Mouse (Mus musculus): ENCODE measurements at regions not wholly inside any gene's neighbourhood (a gene's known extent, or its start where the extent isn't known, plus 50 kb on each side); places are given as distances from the start of the nearest gene placed in this dataset.

GRCm38 (mm10) chr1:194107271-194107938, 510.6 kb upstream of the Plxna2 start:
- no peaks in the 10 kb centered on the region for H3K4me1 ChIP-seq (ENCODE audit: control insufficient read depth, insufficient read depth, low read length)
- no peak overlapping the region for H3K27ac ChIP-seq (ENCODE audit: insufficient read depth, low read depth, low read length)
- TF ChIP-seq CTCF (IDR thresholded peaks at IDR 0.05; ENCODE audit: low read depth, low read length) (no peak), POLR2A (IDR thresholded peaks at IDR 0.05; ENCODE audit: borderline replicate concordance, low read depth, low read length) (no peak)
- no peak overlapping the region for H3K4me3 ChIP-seq (ENCODE audit: insufficient read depth, low read length)

GRCm38 (mm10) chr1:194089918-194090548, 528.0 kb upstream of the Plxna2 start:
- Histone ChIP-seq H3K27ac (ENCODE audit: insufficient read depth, low read depth, low read length) (no peak overlapping the region), H3K4me1 (ENCODE audit: control insufficient read depth, insufficient read depth, low read length) (no peaks in the 10 kb centered on the region), H3K4me3 (ENCODE audit: insufficient read depth, low read length) (no peak overlapping the region)
- TF ChIP-seq CTCF (IDR thresholded peaks at IDR 0.05; ENCODE audit: low read depth, low read length): no peak
- TF ChIP-seq POLR2A (IDR thresholded peaks at IDR 0.05; ENCODE audit: borderline replicate concordance, low read depth, low read length): no peak

DNA sequence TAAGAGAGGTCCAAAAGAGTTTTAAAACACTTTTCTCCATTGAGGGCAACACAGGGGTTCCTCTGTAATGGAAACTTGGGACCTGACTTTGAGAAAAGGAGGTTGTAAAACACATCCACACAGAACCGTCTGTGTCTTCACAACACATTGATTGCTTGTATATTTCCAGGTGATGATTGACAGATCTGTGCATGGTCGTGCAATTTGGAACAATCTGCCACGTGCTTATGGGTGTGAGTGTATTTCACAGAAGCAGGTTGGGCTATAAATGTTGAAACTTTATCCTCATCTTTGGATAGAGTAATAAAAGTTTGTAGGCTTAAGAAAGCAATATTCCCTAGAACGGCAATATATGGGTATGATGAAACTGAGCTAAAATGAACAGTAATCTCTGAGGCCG, 559.5 kb upstream of the Plxna2 start:
- Histone ChIP-seq H3K4me1 (ENCODE audit: control insufficient read depth, insufficient read depth, low read length) (no peaks in the 10 kb centered on the region), H3K4me3 (ENCODE audit: insufficient read depth, low read length) (no peak overlapping the region), H3K27ac (ENCODE audit: insufficient read depth, low read depth, low read length) (no peak overlapping the region)
- TF ChIP-seq CTCF (IDR thresholded peaks at IDR 0.05; ENCODE audit: low read depth, low read length) (no peak), POLR2A (IDR thresholded peaks at IDR 0.05; ENCODE audit: borderline replicate concordance, low read depth, low read length) (no peak)

DNA sequence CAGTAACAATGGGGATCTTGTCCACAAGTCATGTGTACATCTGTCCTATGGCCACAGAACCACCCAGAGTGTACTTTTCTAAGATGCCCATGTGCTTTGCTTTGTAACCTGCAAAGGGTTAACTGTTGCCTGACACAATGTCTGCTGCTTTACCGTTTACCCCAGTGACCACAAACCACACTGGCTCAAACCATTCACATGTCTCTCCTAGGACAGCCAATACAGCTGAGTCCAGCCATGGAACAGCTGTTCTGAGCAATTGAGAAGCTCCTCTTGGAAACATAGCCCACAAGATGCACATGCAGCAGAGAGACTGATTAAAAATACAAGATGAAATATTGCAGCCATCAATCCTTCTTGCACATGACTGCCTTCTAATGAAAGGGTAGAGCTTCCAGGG, 561.5 kb upstream of the Plxna2 start:
- Histone ChIP-seq H3K27ac (ENCODE audit: insufficient read depth, low read depth, low read length) (no peak overlapping the region), H3K4me3 (ENCODE audit: insufficient read depth, low read length) (no peak overlapping the region), H3K4me1 (ENCODE audit: control insufficient read depth, insufficient read depth, low read length) (no peaks in the 10 kb centered on the region)
- no peak for TF ChIP-seq POLR2A (IDR thresholded peaks at IDR 0.05; ENCODE audit: borderline replicate concordance, low read depth, low read length)
- no peak for TF ChIP-seq CTCF (IDR thresholded peaks at IDR 0.05; ENCODE audit: low read depth, low read length)

DNA sequence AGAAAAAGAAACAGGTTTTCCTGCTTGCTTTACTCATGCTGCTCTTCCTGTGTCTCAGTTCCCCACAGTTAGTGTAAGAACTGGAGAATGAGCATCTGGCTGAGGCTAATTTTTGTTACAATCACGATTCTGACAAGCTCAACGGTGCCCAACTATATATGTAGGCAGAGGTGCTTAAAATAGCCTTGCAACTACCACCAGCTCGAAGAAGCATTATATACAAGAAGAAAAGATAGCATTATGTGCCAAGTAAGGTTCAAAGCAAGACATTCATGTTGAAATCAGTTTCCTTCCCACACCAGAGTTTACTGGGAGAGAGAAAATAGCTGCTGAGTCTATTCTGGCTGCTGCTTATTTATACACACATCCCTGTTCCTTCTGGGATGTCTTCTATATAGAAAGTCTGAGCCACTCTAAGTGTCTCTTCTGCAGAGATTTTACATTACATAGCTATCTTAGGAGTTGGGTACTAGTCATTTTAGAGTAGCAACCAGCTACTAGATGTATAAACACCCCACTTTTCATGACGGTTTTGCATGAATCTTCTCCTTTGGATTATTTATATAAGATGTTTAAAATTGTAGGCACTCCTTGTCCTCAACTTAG, 568.2 kb upstream of the Plxna2 start:
- Histone ChIP-seq H3K27ac (ENCODE audit: insufficient read depth, low read depth, low read length) (no peak overlapping the region), H3K4me1 (ENCODE audit: control insufficient read depth, insufficient read depth, low read length) (no peaks in the 10 kb centered on the region), H3K4me3 (ENCODE audit: insufficient read depth, low read length) (no peak overlapping the region)
- TF ChIP-seq POLR2A (IDR thresholded peaks at IDR 0.05; ENCODE audit: borderline replicate concordance, low read depth, low read length) (no peak), CTCF (IDR thresholded peaks at IDR 0.05; ENCODE audit: low read depth, low read length) (no peak)

DNA sequence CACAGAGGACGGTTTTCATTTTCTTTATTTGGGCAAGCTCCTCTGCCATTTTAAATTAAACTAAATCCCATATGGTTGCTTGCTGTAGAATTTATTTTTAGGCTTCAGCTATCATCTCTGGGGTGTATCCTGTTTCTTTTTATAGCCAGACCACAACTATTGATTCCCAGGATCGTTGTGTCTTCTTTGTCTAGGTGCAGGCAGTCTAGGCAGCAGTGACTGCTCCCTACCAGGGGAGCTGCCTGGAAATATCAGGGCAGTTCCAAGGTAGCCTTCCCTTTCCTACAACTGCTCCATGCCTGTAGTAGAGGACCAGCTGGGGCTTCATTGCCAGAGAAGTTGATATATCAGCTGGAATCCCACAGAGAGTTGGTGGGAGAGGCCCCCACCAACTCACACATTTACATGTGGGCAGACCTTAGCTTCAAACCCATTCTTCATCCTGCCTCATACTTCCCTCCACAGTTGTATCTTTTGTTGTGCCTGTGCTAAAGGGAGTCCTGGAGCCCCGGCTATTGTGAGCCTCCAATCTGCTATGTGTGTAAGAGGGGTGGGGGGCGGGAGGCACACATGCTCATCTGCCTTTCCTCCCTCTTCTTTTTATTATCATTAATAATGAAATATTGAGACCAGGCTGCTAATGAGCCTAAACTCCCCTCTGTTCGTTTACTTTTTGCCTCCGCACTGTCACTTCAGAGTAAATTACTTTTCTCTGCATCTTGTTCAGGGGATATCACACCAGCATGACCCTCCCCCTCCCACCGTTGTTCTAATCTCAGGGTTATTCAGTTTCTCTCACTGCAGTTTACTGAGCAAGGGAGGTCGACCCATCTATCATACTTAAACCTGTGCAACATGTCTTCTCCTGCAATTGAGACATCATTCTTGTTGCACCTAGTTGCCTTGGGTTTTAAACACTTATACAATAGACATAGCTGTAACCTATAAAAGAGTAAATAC, 576.3 kb upstream of the Plxna2 start:
- no peak overlapping the region for H3K4me3 ChIP-seq (ENCODE audit: insufficient read depth, low read length)
- H3K4me1 ChIP-seq (ENCODE audit: control insufficient read depth, insufficient read depth, low read length): no peaks in the 10 kb centered on the region
- TF ChIP-seq CTCF (IDR thresholded peaks at IDR 0.05; ENCODE audit: low read depth, low read length) (no peak), POLR2A (IDR thresholded peaks at IDR 0.05; ENCODE audit: borderline replicate concordance, low read depth, low read length) (no peak)
- no peak overlapping the region for H3K27ac ChIP-seq (ENCODE audit: insufficient read depth, low read depth, low read length)

DNA sequence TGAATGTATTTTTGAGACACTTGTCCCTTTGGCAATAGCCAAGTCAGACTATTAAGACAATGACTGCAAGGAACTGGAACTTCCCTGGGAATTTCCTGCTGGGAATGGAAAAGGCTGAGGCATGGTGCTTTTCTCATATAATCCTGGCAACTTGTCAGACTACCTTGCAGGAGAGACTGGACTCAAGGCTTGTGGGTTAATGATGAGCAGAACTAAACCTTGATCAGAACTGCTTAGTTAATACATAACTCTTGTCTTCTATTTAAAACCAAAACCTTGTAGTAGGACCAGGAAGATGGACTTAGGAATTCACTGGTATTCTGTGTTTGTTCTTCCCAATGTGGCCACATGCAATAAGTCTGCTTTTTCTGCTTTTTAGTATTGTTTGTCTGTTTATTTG, 579.3 kb upstream of the Plxna2 start:
- Histone ChIP-seq H3K27ac (ENCODE audit: insufficient read depth, low read depth, low read length) (no peak overlapping the region), H3K4me1 (ENCODE audit: control insufficient read depth, insufficient read depth, low read length) (no peaks in the 10 kb centered on the region), H3K4me3 (ENCODE audit: insufficient read depth, low read length) (no peak overlapping the region)
- TF ChIP-seq POLR2A (IDR thresholded peaks at IDR 0.05; ENCODE audit: borderline replicate concordance, low read depth, low read length) (no peak), CTCF (IDR thresholded peaks at IDR 0.05; ENCODE audit: low read depth, low read length) (no peak)

- Histone ChIP-seq H3K4me1 (ENCODE audit: control insufficient read depth, insufficient read depth, low read length) (no peaks in the 10 kb centered on the region), H3K27ac (ENCODE audit: insufficient read depth, low read depth, low read length) (no peak overlapping the region), H3K4me3 (ENCODE audit: insufficient read depth, low read length) (no peak overlapping the region)
- TF ChIP-seq CTCF (IDR thresholded peaks at IDR 0.05; ENCODE audit: low read depth, low read length): no peak
- TF ChIP-seq POLR2A (IDR thresholded peaks at IDR 0.05; ENCODE audit: borderline replicate concordance, low read depth, low read length): no peak
These were observed 583.7 kb upstream of the Plxna2 start for GRCm38 (mm10) chr1:194034199-194034883.

DNA sequence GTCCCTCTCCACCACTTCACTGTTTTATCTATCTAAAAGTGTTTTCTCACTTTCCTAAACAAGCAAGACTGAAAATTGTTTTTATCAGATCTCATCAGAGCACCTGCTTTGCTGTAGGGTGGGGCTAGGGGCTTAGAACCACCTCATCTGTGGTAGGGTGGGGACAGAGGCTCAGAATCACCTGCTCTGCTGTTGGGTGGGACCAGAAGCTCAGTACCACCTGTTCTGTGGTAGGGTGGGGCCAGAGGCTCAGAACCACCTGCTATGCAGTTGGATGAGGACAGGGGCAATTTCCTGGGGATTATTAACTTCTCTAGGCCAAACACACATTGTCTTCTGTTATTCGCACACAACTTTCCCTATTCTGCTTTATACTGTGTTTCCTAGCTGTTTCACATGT, 585.4 kb upstream of the Plxna2 start:
- TF ChIP-seq CTCF (IDR thresholded peaks at IDR 0.05; ENCODE audit: low read depth, low read length) (no peak), POLR2A (IDR thresholded peaks at IDR 0.05; ENCODE audit: borderline replicate concordance, low read depth, low read length) (no peak)
- Histone ChIP-seq H3K27ac (ENCODE audit: insufficient read depth, low read depth, low read length) (no peak overlapping the region), H3K4me1 (ENCODE audit: control insufficient read depth, insufficient read depth, low read length) (no peaks in the 10 kb centered on the region), H3K4me3 (ENCODE audit: insufficient read depth, low read length) (no peak overlapping the region)
